Mouse (Mus musculus): Measurements from ENCODE around the gene Tab1. TPM values are rescaled to one million over a fixed set of nuclear protein-coding genes. Genes with fewer than 3 reads are reported as not detected.
A peak's percentile ranks its signal among the peaks of the same experiment; 100 is the strongest.

Gene Tab1
- polyA plus RNA-seq, 1 experiment from 2014 or later: 12.2 TPM

GRCm38 (mm10) chr15:80170357-80170756 lies 37.4 kb downstream of the Tab1 start:
- peaks cover 44% of the 10 kb centered on the region for H3K27me3 ChIP-seq (ENCODE audit: control insufficient read depth, insufficient read depth, low read depth, low read length)
- H3K9me3 ChIP-seq (replicated peaks; ENCODE audit: control insufficient read depth, low read length): no peaks in the 10 kb centered on the region
- no peak for ATAC-seq (ENCODE audit: low read depth)
- H3K4me2 ChIP-seq (ENCODE audit: low read depth, low read length): no peak overlapping the region
- H3K4me1 ChIP-seq (ENCODE audit: control insufficient read depth, low read depth, low read length): peaks cover 2% of the 10 kb centered on the region; the same call in 1 of the 2 replicates
- WGBS (ENCODE audit: insufficient replicate concordance): 17% methylated on average over 4 of the region's 4 CpGs
- no peak overlapping the region for H3K4me3 ChIP-seq (ENCODE audit: low read depth, low read length)
- no peak overlapping the region for H3K27ac ChIP-seq (ENCODE audit: low read length)
- no peak overlapping the region for H3K9ac ChIP-seq (ENCODE audit: low read depth, low read length)
- no peaks in the 10 kb centered on the region for H3K36me3 ChIP-seq (ENCODE audit: control insufficient read depth, insufficient read depth)

GRCm38 (mm10) chr15:80171286-80171685 lies 38.4 kb downstream of the Tab1 start:
- Histone ChIP-seq H3K36me3 (ENCODE audit: control insufficient read depth, insufficient read depth) (no peaks in the 10 kb centered on the region), H3K4me2 (ENCODE audit: low read depth, low read length) (no peak overlapping the region), H3K27ac (ENCODE audit: low read length) (no peak overlapping the region), H3K9me3 (replicated peaks; ENCODE audit: control insufficient read depth, low read length) (no peaks in the 10 kb centered on the region), H3K4me1 (ENCODE audit: control insufficient read depth, low read depth, low read length) (peaks cover 2% of the 10 kb centered on the region; the same call in 1 of the 2 replicates), H3K4me3 (ENCODE audit: low read depth, low read length) (no peak overlapping the region), H3K27me3 (ENCODE audit: control insufficient read depth, insufficient read depth, low read depth, low read length) (peaks cover 53% of the 10 kb centered on the region), H3K9ac (ENCODE audit: low read depth, low read length) (no peak overlapping the region)
- WGBS (ENCODE audit: insufficient replicate concordance): 8% methylated on average over 8 of the region's 8 CpGs
- ATAC-seq (ENCODE audit: low read depth): no peak

- Histone ChIP-seq H3K9ac (ENCODE audit: low read depth, low read length) (no peak overlapping the region), H3K27ac (ENCODE audit: low read length) (no peak overlapping the region), H3K4me3 (ENCODE audit: low read depth, low read length) (no peak overlapping the region), H3K9me3 (replicated peaks; ENCODE audit: control insufficient read depth, low read length) (no peaks in the 10 kb centered on the region), H3K36me3 (ENCODE audit: control insufficient read depth, insufficient read depth) (no peaks in the 10 kb centered on the region), H3K27me3 (ENCODE audit: control insufficient read depth, insufficient read depth, low read depth, low read length) (peaks cover 54% of the 10 kb centered on the region), H3K4me2 (ENCODE audit: low read depth, low read length) (no peak overlapping the region), H3K4me1 (ENCODE audit: control insufficient read depth, low read depth, low read length) (peaks cover 2% of the 10 kb centered on the region; the same call in 1 of the 2 replicates)
- no peak for ATAC-seq (ENCODE audit: low read depth)
- WGBS (ENCODE audit: insufficient replicate concordance): 20% methylated on average over 6 of the region's 6 CpGs
Measured at GRCm38 (mm10) chr15:80171791-80172190, 38.9 kb downstream of the Tab1 start.

- H3K27me3 ChIP-seq (ENCODE audit: control insufficient read depth, insufficient read depth, low read depth, low read length): peaks cover 54% of the 10 kb centered on the region
- H3K4me3 ChIP-seq (ENCODE audit: low read depth, low read length): peak within 1 kb of the TSS; percentile 59
- peak within 1 kb of the TSS; percentile 62 for H3K4me2 ChIP-seq (ENCODE audit: low read depth, low read length)
- no peaks in the 10 kb centered on the region for H3K9me3 ChIP-seq (replicated peaks; ENCODE audit: control insufficient read depth, low read length)
- WGBS (ENCODE audit: insufficient replicate concordance): 4% methylated on average over 51 of the region's 85 CpGs
- no peak within 1 kb of the TSS for H3K27ac ChIP-seq (ENCODE audit: low read length)
- peak; percentile 62 for ATAC-seq (ENCODE audit: low read depth)
- H3K36me3 ChIP-seq (ENCODE audit: control insufficient read depth, insufficient read depth): no peaks in the 10 kb centered on the region
- H3K9ac ChIP-seq (ENCODE audit: low read depth, low read length): peak within 1 kb of the TSS; percentile 44
- H3K4me1 ChIP-seq (ENCODE audit: control insufficient read depth, low read depth, low read length): peaks cover 2% of the 10 kb centered on the region; the same call in 1 of the 2 replicates
Measured at GRCm38 (mm10) chr15:80173001-80173771, 40.3 kb downstream of the Tab1 start, which contains the start of gene Mgat3. Mgat3 (plus strand) TSS chr15:80173721.

GRCm38 (mm10) chr15:80173781-80174597 lies 41.1 kb downstream of the Tab1 start:
- 3% methylated on average over 49 of the region's 60 CpGs for WGBS (ENCODE audit: insufficient replicate concordance)
- H3K4me2 ChIP-seq (ENCODE audit: low read depth, low read length): peak overlapping the region; percentile 62
- H3K4me1 ChIP-seq (ENCODE audit: control insufficient read depth, low read depth, low read length): peaks cover 2% of the 10 kb centered on the region; the same call in 1 of the 2 replicates
- no peak for ATAC-seq (ENCODE audit: low read depth)
- H3K4me3 ChIP-seq (ENCODE audit: low read depth, low read length): peak overlapping the region; percentile 59
- no peaks in the 10 kb centered on the region for H3K36me3 ChIP-seq (ENCODE audit: control insufficient read depth, insufficient read depth)
- no peak overlapping the region for H3K27ac ChIP-seq (ENCODE audit: low read length)
- H3K27me3 ChIP-seq (ENCODE audit: control insufficient read depth, insufficient read depth, low read depth, low read length): peaks cover 54% of the 10 kb centered on the region
- H3K9me3 ChIP-seq (replicated peaks; ENCODE audit: control insufficient read depth, low read length): no peaks in the 10 kb centered on the region
- peak overlapping the region; percentile 44 for H3K9ac ChIP-seq (ENCODE audit: low read depth, low read length)

GRCm38 (mm10) chr15:80174598-80174875 lies 41.6 kb downstream of the Tab1 start:
- Histone ChIP-seq H3K4me1 (ENCODE audit: control insufficient read depth, low read depth, low read length) (peaks cover 2% of the 10 kb centered on the region; the same call in 1 of the 2 replicates), H3K4me2 (ENCODE audit: low read depth, low read length) (peak overlapping the region; percentile 62), H3K9me3 (replicated peaks; ENCODE audit: control insufficient read depth, low read length) (no peaks in the 10 kb centered on the region), H3K9ac (ENCODE audit: low read depth, low read length) (no peak overlapping the region), H3K27ac (ENCODE audit: low read length) (no peak overlapping the region), H3K4me3 (ENCODE audit: low read depth, low read length) (no peak overlapping the region; the same call in 1 of the 2 replicates), H3K27me3 (ENCODE audit: control insufficient read depth, insufficient read depth, low read depth, low read length) (peaks cover 54% of the 10 kb centered on the region), H3K36me3 (ENCODE audit: control insufficient read depth, insufficient read depth) (no peaks in the 10 kb centered on the region)
- no peak for ATAC-seq (ENCODE audit: low read depth)
- 14% methylated on average over 5 of the region's 5 CpGs for WGBS (ENCODE audit: insufficient replicate concordance)

- H3K4me1 ChIP-seq (ENCODE audit: control insufficient read depth, low read depth, low read length): peaks cover 2% of the 10 kb centered on the region; the same call in 1 of the 2 replicates
- 75% methylated on average over 9 of the region's 9 CpGs for WGBS (ENCODE audit: insufficient replicate concordance)
- no peak for ATAC-seq (ENCODE audit: low read depth)
- H3K27me3 ChIP-seq (ENCODE audit: control insufficient read depth, insufficient read depth, low read depth, low read length): peaks cover 54% of the 10 kb centered on the region
- H3K9ac ChIP-seq (ENCODE audit: low read depth, low read length): no peak overlapping the region
- no peak overlapping the region for H3K4me3 ChIP-seq (ENCODE audit: low read depth, low read length)
- H3K36me3 ChIP-seq (ENCODE audit: control insufficient read depth, insufficient read depth): no peaks in the 10 kb centered on the region
- H3K9me3 ChIP-seq (replicated peaks; ENCODE audit: control insufficient read depth, low read length): no peaks in the 10 kb centered on the region
- H3K4me2 ChIP-seq (ENCODE audit: low read depth, low read length): no peak overlapping the region
- no peak overlapping the region for H3K27ac ChIP-seq (ENCODE audit: low read length)
Measured at GRCm38 (mm10) chr15:80175316-80175715, 42.4 kb downstream of the Tab1 start.

- Histone ChIP-seq H3K36me3 (ENCODE audit: control insufficient read depth, insufficient read depth) (no peaks in the 10 kb centered on the region), H3K9me3 (replicated peaks; ENCODE audit: control insufficient read depth, low read length) (no peaks in the 10 kb centered on the region), H3K27ac (ENCODE audit: low read length) (no peak overlapping the region), H3K4me3 (ENCODE audit: low read depth, low read length) (no peak overlapping the region), H3K4me2 (ENCODE audit: low read depth, low read length) (no peak overlapping the region), H3K4me1 (ENCODE audit: control insufficient read depth, low read depth, low read length) (peaks cover 2% of the 10 kb centered on the region; the same call in 1 of the 2 replicates), H3K27me3 (ENCODE audit: control insufficient read depth, insufficient read depth, low read depth, low read length) (peaks cover 54% of the 10 kb centered on the region), H3K9ac (ENCODE audit: low read depth, low read length) (no peak overlapping the region)
- WGBS (ENCODE audit: insufficient replicate concordance): 66% methylated on average over 4 of the region's 6 CpGs
- ATAC-seq (ENCODE audit: low read depth): no peak
Measured at GRCm38 (mm10) chr15:80175756-80176155, 42.8 kb downstream of the Tab1 start.

- 75% methylated on average over 7 of the region's 7 CpGs for WGBS (ENCODE audit: insufficient replicate concordance)
- no peak overlapping the region for H3K9ac ChIP-seq (ENCODE audit: low read depth, low read length)
- no peaks in the 10 kb centered on the region for H3K36me3 ChIP-seq (ENCODE audit: control insufficient read depth, insufficient read depth)
- H3K4me3 ChIP-seq (ENCODE audit: low read depth, low read length): no peak overlapping the region
- no peak overlapping the region for H3K4me2 ChIP-seq (ENCODE audit: low read depth, low read length)
- no peak for ATAC-seq (ENCODE audit: low read depth)
- no peaks in the 10 kb centered on the region; the same call in 1 of the 2 replicates for H3K27me3 ChIP-seq (ENCODE audit: control insufficient read depth, insufficient read depth, low read depth, low read length)
- no peaks in the 10 kb centered on the region for H3K9me3 ChIP-seq (replicated peaks; ENCODE audit: control insufficient read depth, low read length)
- H3K4me1 ChIP-seq (ENCODE audit: control insufficient read depth, low read depth, low read length): peaks cover 13% of the 10 kb centered on the region
- H3K27ac ChIP-seq (ENCODE audit: low read length): 0 out of 2 replicates have a peak overlapping the region, but pooled peaks have one; percentile 25
Measured at GRCm38 (mm10) chr15:80181561-80181960, 48.6 kb downstream of the Tab1 start.

Measured in liver, embryonic 16.5 days (tissue).